Mouse (Mus musculus) hindbrain, embryonic 10.5 days (tissue): ENCODE data around the gene Srrd. TPM values are rescaled to one million over a fixed set of nuclear protein-coding genes. Genes with fewer than 3 reads are reported as not detected.

ENCODE experiments used
- DNase-seq: peaks from one replicate; pipeline ENCODE4 v3.0.0-alpha.2; 2017; ENCODE audit warnings: low spot score
- H3K27ac ChIP-seq: fragments of 300-500 bp; sonication (generic); 2 replicates; pipeline ENCODE4 v1.5.1; 2016; ENCODE audit warnings: mild to moderate bottlenecking, moderate library complexity
- H3K27me3 ChIP-seq: fragments of 300-500 bp; sonication (generic); 2 replicates; pipeline ENCODE4 v1.6.1; 2016; ENCODE audit warnings: mild to moderate bottlenecking; ENCODE audit not compliant: poor library complexity, insufficient read depth, severe bottlenecking
- H3K36me3 ChIP-seq: fragments of 300-500 bp; sonication (generic); 2 replicates; pipeline ENCODE4 v1.6.1; 2016; ENCODE audit warnings: mild to moderate bottlenecking, moderate library complexity
- H3K4me1 ChIP-seq: fragments of 300-500 bp; sonication (generic); replicated peaks from 2 replicates; pipeline ENCODE4 v1.6.1; 2016; ENCODE audit warnings: mild to moderate bottlenecking
- H3K4me3 ChIP-seq: fragments of 300-500 bp; sonication (generic); 2 replicates; pipeline ENCODE4 v1.5.1; 2016; ENCODE audit warnings: mild to moderate bottlenecking, moderate library complexity
- H3K9me3 ChIP-seq: fragments of 300-500 bp; sonication (generic); 2 replicates; pipeline ENCODE4 v1.6.1; 2016; ENCODE audit warnings: mild to moderate bottlenecking, moderate library complexity
- WGBS: fragments of 180-500 bp; shearing (Covaris S2); methylation state at CpG from one replicate; pipeline ENCODE4 v1.1.7; 2016; 5-methylcytosine and 5-hydroxymethylcytosine counted together
- polyA plus RNA-seq: library from polyadenylated mRNA; unstranded; fragments of >200 nt; fragmentation: Nextera tagmentation; extraction: Ambion mirVana; gene quantifications from 2 replicates; pipeline ENCODE4 v1.2.1, GENCODE M21; 2016

Gene Srrd
- polyA plus RNA-seq, 1 experiment from 2014 or later, result 53.2 TPM

DNA sequence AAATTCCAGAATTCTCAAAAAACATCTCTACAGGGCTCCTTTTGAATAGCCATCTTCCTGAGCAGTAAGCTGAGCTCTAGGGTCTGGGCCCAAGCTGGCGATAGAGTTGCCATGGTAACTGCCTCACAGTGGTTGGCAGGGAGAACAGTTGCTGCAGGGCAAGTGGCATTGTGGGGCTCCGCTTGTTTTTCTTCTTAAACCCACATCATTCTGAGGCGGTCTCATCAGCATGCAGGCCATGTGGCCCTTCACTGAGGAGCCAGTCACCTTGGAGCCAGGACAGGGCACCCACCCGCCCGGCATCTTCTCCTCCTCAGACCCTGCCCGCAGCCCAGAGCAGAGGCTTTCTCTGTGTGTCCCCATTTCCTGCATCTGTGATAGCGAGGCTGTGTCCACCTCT, 29.1 kb upstream of the Srrd start:
- Histone ChIP-seq H3K36me3 (peaks cover 84% of the 10 kb centered on the region), H3K27ac (peak overlapping the region; percentile 78), H3K9me3 (no peaks in the 10 kb centered on the region), H3K4me3 (no peak overlapping the region), H3K4me1 (peaks cover 68% of the 10 kb centered on the region), H3K27me3 (peaks cover 23% of the 10 kb centered on the region; the same call in 1 of the 2 replicates)
- 25% methylated on average over 7 of the region's 7 CpGs for WGBS
- DNase-seq, result peak; percentile 72

DNA sequence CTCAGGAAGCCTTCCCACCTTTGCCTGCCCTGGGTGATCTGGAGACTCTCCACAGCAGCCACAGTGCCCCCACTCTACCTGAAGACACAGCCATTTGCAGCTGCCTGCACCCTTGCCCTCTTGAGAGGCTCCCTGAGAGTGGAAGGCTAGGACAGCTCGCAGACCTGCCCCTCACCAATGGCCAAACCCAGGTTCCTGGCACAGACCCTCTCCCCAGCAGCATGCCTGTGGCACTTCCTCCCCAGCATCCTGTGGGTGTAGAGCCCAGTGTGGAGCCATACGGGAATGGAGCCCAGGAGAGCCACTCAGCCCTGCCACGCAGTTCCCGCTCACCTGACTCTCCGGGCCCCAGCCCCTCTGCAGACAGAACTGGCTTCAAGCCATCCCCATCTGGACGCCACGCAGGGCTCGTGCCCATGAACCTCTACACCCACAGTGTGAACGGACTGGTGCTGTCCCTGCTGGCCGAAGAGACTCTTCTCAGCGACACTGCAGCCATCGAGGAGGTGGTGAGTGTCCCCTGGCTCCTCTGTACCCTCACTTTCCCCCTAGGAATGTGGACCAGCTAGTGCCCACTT, 27.5 kb upstream of the Srrd start:
- 89% methylated on average over 12 of the region's 12 CpGs for WGBS
- H3K27ac ChIP-seq, result peak overlapping the region; percentile 64; the same call in 1 of the 2 replicates
- peaks cover 55% of the 10 kb centered on the region for H3K4me1 ChIP-seq
- H3K27me3 ChIP-seq, result peaks cover 25% of the 10 kb centered on the region; the same call in 1 of the 2 replicates
- no peak for DNase-seq
- H3K4me3 ChIP-seq, result no peak overlapping the region
- no peaks in the 10 kb centered on the region for H3K9me3 ChIP-seq
- H3K36me3 ChIP-seq, result peaks cover 82% of the 10 kb centered on the region

- Histone ChIP-seq H3K9me3 (no peaks in the 10 kb centered on the region), H3K36me3 (peaks cover 82% of the 10 kb centered on the region), H3K4me3 (no peak overlapping the region), H3K27ac (peak overlapping the region; percentile 64), H3K4me1 (peaks cover 47% of the 10 kb centered on the region), H3K27me3 (peaks cover 25% of the 10 kb centered on the region; the same call in 1 of the 2 replicates)
- WGBS, result 83% methylated on average over 13 of the region's 13 CpGs
- DNase-seq, result no peak
These were observed 26.5 kb upstream of the Srrd start for GRCm38 (mm10) chr5:112369326-112369725.

DNA sequence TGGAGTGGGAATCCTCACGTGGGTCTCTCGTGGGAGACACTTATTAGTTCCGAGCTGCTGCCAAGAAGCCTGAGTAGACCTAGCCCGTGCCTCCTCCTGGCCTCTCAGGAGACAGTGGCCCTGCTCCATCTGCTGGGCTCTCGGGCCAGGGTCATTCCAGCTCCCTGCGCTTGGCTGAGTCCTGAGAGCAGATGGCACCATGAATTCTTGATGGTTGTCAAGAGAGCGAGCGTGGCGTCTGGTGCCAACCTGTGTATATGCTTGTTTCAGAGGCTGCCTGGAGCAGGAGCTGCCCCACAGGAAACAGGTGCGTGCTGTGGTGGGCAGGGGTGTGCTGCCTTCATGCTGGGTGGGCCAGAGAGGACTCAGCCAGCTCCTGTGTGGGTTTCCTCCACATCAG, 25.8 kb upstream of the Srrd start:
- Histone ChIP-seq H3K4me3 (no peak overlapping the region), H3K9me3 (no peaks in the 10 kb centered on the region), H3K27me3 (peaks cover 25% of the 10 kb centered on the region; the same call in 1 of the 2 replicates), H3K27ac (no peak overlapping the region), H3K4me1 (peaks cover 47% of the 10 kb centered on the region), H3K36me3 (peaks cover 82% of the 10 kb centered on the region)
- 90% methylated on average over 10 of the region's 10 CpGs for WGBS
- DNase-seq, result no peak

DNA sequence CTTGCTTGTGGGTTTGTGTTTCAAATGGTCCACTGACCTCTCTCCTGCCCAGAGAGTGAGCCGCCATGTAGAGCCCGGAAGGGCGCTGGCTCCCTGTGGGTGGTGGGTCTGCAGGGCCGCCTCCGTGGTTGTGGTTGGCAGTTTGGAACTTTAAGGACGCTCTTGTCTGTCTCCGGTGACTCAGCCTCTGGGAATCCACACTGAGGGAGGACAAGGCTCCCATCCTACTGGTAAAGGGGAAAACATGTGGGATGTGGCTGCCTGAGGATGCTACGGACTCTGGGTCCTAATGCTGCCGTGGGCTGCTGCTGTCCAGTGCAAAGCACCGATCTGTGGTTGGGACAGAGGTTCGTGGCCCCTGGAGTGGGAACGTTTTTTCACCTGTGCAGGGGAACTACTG, 25.1 kb upstream of the Srrd start:
- peaks cover 25% of the 10 kb centered on the region; the same call in 1 of the 2 replicates for H3K27me3 ChIP-seq
- peaks cover 45% of the 10 kb centered on the region for H3K4me1 ChIP-seq
- no peak overlapping the region for H3K27ac ChIP-seq
- no peaks in the 10 kb centered on the region for H3K9me3 ChIP-seq
- WGBS, result 90% methylated on average over 12 of the region's 12 CpGs
- peaks cover 82% of the 10 kb centered on the region for H3K36me3 ChIP-seq
- H3K4me3 ChIP-seq, result no peak overlapping the region
- no peak for DNase-seq

DNA sequence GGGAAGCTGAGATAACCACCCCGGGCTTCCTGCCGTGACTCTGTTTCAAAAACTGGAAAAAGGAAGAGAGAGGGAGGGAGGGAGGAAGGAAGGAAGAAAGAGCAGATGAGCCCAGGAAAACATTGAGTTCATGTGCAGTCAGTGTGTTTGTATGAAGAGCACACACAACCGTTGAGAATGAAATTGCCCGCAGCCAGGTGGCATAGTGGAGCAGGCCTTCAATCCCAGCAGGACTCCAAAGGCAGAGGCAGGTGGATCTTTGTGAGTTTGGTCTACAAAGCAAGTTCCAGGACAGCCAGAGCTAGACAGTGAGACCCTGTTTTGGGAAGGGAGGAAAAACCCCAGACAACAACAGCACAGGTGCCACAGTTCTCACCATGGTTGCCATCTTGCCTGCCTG, 24.5 kb upstream of the Srrd start:
- 87% methylated on average over 4 of the region's 4 CpGs for WGBS
- no peak overlapping the region for H3K27ac ChIP-seq
- H3K4me3 ChIP-seq, result no peak overlapping the region
- peaks cover 39% of the 10 kb centered on the region for H3K4me1 ChIP-seq
- peaks cover 82% of the 10 kb centered on the region for H3K36me3 ChIP-seq
- H3K9me3 ChIP-seq, result no peaks in the 10 kb centered on the region
- H3K27me3 ChIP-seq, result peaks cover 25% of the 10 kb centered on the region; the same call in 1 of the 2 replicates
- DNase-seq, result no peak

DNA sequence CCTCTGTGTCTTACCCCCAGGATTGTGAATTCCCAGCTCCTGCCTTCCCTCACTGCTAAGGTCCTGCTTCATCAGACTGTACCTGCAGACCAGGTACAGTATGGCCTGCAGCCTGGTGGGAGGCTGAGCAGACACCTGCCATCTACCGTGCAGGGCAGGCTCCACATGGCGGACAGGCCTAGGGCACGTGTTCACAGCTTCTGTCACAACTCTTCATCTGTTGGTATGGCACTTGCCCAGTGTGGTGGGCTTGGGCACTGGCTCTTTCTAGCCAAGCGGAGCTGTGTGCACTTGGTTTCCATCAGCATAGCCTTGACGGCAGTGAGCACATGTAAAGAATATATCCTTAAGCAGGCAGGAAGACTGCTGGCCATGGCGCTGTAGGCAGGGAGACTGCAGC, 24.0 kb upstream of the Srrd start:
- WGBS, result 96% methylated on average over 6 of the region's 6 CpGs
- peaks cover 25% of the 10 kb centered on the region; the same call in 1 of the 2 replicates for H3K27me3 ChIP-seq
- peaks cover 87% of the 10 kb centered on the region for H3K36me3 ChIP-seq

DNA sequence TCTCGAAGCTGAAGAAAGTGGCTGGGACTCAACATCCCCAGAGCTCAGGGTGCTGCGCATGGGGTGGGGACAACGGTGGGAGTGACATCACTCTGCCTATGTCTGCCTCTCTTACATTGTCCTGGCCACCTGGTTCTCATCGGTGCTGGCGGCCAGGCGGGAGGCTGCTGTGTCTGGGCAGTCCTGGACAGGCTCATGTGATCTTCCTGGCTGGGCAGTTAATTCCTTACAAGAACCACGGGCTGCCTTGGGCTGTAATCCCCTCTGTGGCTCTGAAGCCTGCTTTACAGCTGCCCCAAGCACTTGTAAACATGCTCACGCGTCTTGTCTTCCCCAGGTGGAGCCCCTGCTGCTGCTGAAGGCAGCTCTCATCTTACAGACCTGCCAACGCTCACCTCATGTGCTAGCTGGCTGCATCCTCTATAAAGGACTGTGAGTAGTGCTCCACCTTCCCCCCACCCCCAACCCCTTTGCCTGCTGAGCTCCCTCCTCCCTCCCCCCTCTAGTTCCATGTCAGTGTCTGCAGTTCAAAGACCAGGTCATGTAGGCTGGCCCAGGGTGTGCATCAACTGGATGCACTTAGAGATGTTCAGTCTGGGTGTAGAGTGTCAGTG, 21.5 kb upstream of the Srrd start:
- 72% methylated on average over 10 of the region's 10 CpGs for WGBS
- Histone ChIP-seq H3K27ac (no peak overlapping the region), H3K27me3 (peaks cover 14% of the 10 kb centered on the region; the same call in 1 of the 2 replicates), H3K4me1 (peaks cover 8% of the 10 kb centered on the region), H3K36me3 (peaks cover 78% of the 10 kb centered on the region), H3K9me3 (0 out of 2 replicates have a peak, but pooled peaks cover 2% of the 10 kb centered on the region), H3K4me3 (no peak overlapping the region)
- DNase-seq, result no peak

More for the DNA sequence above, 24.0 kb upstream of the Srrd start:
- no peak for DNase-seq
- Histone ChIP-seq H3K4me3 (no peak overlapping the region), H3K4me1 (peaks cover 34% of the 10 kb centered on the region), H3K9me3 (0 out of 2 replicates have a peak, but pooled peaks cover 2% of the 10 kb centered on the region), H3K27ac (no peak overlapping the region)

DNA sequence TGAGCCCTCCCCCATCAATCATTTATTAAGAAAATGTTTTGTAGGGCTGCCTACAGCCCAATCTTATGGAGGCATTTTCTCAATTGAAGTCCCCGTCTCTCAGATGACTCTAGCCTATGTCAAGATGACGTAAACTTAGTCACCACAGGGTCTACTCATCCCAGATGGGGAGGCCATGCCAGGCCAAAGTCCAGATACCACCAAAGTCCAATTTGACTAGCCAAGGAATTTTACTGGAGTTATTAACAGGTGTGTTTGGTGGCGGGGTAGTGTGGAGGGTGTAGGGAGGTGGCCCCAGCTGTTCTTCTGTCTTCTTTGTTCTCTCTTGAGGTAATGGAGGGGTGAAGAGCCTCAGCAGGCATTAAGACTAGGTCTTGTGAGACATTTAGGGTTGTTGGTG, 17.2 kb upstream of the Srrd start:
- no peak overlapping the region for H3K4me3 ChIP-seq
- no peak for DNase-seq
- H3K27ac ChIP-seq, result no peak overlapping the region
- H3K4me1 ChIP-seq, result peaks cover 5% of the 10 kb centered on the region; the same call in 1 of the 2 replicates
- 97% methylated on average over 3 of the region's 3 CpGs for WGBS
- 0 out of 2 replicates have a peak, but pooled peaks cover 2% of the 10 kb centered on the region for H3K9me3 ChIP-seq
- no peaks in the 10 kb centered on the region for H3K27me3 ChIP-seq
- peaks cover 81% of the 10 kb centered on the region for H3K36me3 ChIP-seq

DNA sequence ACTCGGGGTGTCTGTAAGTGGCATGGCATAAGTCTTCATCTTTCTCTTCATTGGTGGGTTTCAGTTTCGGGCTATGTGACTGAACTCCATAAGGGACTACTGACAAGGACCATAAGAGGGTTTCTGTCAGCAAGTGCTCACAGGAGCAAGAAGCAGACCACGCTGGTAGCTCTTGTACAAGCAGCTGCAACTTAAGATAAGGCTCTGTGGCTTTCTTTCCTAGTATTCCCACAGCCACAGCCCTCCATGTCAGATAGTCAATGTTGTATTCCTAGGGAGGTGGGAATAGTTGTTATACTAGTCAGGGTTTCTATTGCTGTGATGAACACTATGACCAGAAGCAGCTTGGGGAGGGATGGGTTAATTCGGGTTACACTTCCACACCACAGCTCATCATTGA, 16.7 kb upstream of the Srrd start:
- 89% methylated on average over 4 of the region's 4 CpGs for WGBS
- Histone ChIP-seq H3K4me1 (peaks cover 5% of the 10 kb centered on the region; the same call in 1 of the 2 replicates), H3K36me3 (peaks cover 81% of the 10 kb centered on the region), H3K9me3 (0 out of 2 replicates have a peak, but pooled peaks cover 2% of the 10 kb centered on the region), H3K4me3 (no peak overlapping the region), H3K27me3 (no peaks in the 10 kb centered on the region), H3K27ac (no peak overlapping the region)
- DNase-seq, result no peak

GRCm38 (mm10) chr5:112356322-112356721, 13.5 kb upstream of the Srrd start:
- 95% methylated on average over 9 of the region's 9 CpGs for WGBS
- Histone ChIP-seq H3K27me3 (no peaks in the 10 kb centered on the region), H3K27ac (no peak overlapping the region), H3K4me3 (no peak overlapping the region), H3K4me1 (peaks cover 5% of the 10 kb centered on the region; the same call in 1 of the 2 replicates), H3K36me3 (peaks cover 83% of the 10 kb centered on the region), H3K9me3 (no peaks in the 10 kb centered on the region)
- DNase-seq, result no peak

DNA sequence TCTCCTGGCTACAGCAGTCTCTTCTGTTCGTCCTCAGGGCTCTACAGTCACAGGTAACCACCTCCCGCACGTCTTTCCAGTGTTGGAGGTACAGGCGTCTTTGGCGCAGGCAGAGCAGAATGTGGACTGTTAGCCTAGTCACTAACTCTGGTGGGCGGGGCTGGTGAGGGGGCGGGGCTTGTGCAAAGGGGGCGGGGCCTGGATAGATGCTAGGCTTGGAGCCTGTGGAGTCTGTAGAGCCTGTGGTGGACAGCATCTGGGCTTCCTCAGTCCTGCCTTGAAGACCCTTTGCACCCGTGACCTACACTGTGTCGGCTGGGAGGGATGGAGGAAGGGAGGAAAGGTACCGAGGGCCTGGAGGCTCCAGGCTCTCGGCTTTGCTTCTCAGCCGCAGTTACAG, 13.1 kb upstream of the Srrd start, which contains the start of gene Gm6583:
Gm6583 (minus strand) TSS at position 124 of the 400 bp plus-strand sequence.
- no peak within 1 kb of the TSS for H3K27ac ChIP-seq
- no peaks in the 10 kb centered on the region for H3K9me3 ChIP-seq
- WGBS, result 59% methylated on average over 13 of the region's 13 CpGs
- no peak for DNase-seq
- H3K36me3 ChIP-seq, result peaks cover 84% of the 10 kb centered on the region
- no peaks in the 10 kb centered on the region for H3K27me3 ChIP-seq
- H3K4me1 ChIP-seq, result peaks cover 5% of the 10 kb centered on the region; the same call in 1 of the 2 replicates
- H3K4me3 ChIP-seq, result no peak within 1 kb of the TSS

DNA sequence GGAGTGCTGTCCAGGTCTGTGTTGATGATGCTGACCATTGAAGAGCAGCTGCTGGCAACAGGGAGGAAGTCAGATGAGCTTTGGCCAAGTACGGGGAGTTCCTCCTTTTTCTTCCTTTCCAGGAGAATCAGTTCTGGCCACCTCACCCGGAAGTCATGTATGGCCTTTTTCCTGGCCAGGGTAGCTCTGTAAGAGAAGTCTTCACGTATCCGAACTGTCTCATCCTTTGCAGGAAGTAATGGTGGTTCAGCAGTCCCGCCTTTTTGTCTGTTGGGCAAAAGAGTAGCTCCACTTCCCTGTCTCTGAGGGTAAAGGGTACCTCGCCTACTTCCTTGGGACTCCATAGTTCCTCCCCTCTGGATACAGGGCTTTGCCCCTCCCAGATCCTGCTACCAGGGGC, 12.7 kb upstream of the Srrd start:
- no peak for DNase-seq
- WGBS, result 87% methylated on average over 6 of the region's 6 CpGs
- Histone ChIP-seq H3K27me3 (no peaks in the 10 kb centered on the region), H3K4me3 (no peak overlapping the region), H3K4me1 (peaks cover 5% of the 10 kb centered on the region; the same call in 1 of the 2 replicates), H3K27ac (no peak overlapping the region), H3K36me3 (peaks cover 88% of the 10 kb centered on the region), H3K9me3 (no peaks in the 10 kb centered on the region)
